Mouse (Mus musculus) heart, embryonic 13.5 days (tissue): ENCODE results near the gene Cdr2l. TPM values are rescaled to one million over a fixed set of nuclear protein-coding genes. Genes with fewer than 3 reads are reported as not detected.
A peak's percentile ranks its signal among the peaks of the same experiment; 100 is the strongest.

Experiments
- ATAC-seq: fragments of 200-750 bp; cut with Nextera tagmentation; 2 replicates; pipeline ENCODE4 v1.8.0; 2017; ENCODE audit warnings: moderate TSS enrichment; ENCODE audit not compliant: insufficient number of reproducible peaks, low FRiP score, low TSS enrichment; ENCODE audit errors: extremely low read depth
- H3K27ac ChIP-seq: fragments of 300-500 bp; sonication (generic); replicated peaks from 2 replicates; pipeline ENCODE4 v1.5.1; 2015; ENCODE audit warnings: moderate library complexity, mild to moderate bottlenecking, inconsistent platforms
- H3K27me3 ChIP-seq: fragments of 300-500 bp; sonication (generic); replicated peaks from 2 replicates; pipeline ENCODE4 v1.6.1; 2015; ENCODE audit warnings: mild to moderate bottlenecking, inconsistent platforms
- H3K36me3 ChIP-seq: fragments of 300-500 bp; sonication (generic); 2 replicates; pipeline ENCODE4 v1.6.1; 2015; ENCODE audit warnings: mild to moderate bottlenecking, inconsistent platforms
- H3K4me1 ChIP-seq: fragments of 300-500 bp; sonication (generic); 2 replicates; pipeline ENCODE4 v1.6.1; 2015; ENCODE audit warnings: inconsistent platforms
- H3K4me2 ChIP-seq: fragments of 300-500 bp; sonication (generic); 2 replicates; pipeline ENCODE4 v1.6.1; 2015; ENCODE audit warnings: inconsistent platforms, mild to moderate bottlenecking, moderate library complexity
- H3K4me3 ChIP-seq: fragments of 300-500 bp; sonication (generic); 2 replicates; pipeline ENCODE4 v1.5.1; 2015; ENCODE audit warnings: moderate library complexity, mild to moderate bottlenecking, inconsistent platforms
- H3K9ac ChIP-seq: fragments of 300-500 bp; sonication (generic); 2 replicates; pipeline ENCODE4 v1.6.1; 2015; ENCODE audit warnings: inconsistent platforms, mild to moderate bottlenecking, moderate library complexity
- H3K9me3 ChIP-seq: fragments of 300-500 bp; sonication (generic); 2 replicates; pipeline ENCODE4 v1.6.1; 2016; ENCODE audit warnings: inconsistent platforms
- WGBS: fragments of 180-500 bp; shearing (Covaris S2); methylation state at CpG from one replicate; pipeline ENCODE4 v1.1.7; 2015; ENCODE audit warnings: mixed read lengths; 5-methylcytosine and 5-hydroxymethylcytosine counted together
- polyA plus RNA-seq: library from polyadenylated mRNA; unstranded; fragments of >200 nt; fragmentation: Nextera tagmentation; extraction: Ambion mirVana; gene quantifications from 2 replicates; pipeline ENCODE4 v1.2.1, GENCODE M21; 2015

The Cdr2l gene
- polyA plus RNA-seq, 1 experiment from 2014 or later, result 7.4 TPM

DNA sequence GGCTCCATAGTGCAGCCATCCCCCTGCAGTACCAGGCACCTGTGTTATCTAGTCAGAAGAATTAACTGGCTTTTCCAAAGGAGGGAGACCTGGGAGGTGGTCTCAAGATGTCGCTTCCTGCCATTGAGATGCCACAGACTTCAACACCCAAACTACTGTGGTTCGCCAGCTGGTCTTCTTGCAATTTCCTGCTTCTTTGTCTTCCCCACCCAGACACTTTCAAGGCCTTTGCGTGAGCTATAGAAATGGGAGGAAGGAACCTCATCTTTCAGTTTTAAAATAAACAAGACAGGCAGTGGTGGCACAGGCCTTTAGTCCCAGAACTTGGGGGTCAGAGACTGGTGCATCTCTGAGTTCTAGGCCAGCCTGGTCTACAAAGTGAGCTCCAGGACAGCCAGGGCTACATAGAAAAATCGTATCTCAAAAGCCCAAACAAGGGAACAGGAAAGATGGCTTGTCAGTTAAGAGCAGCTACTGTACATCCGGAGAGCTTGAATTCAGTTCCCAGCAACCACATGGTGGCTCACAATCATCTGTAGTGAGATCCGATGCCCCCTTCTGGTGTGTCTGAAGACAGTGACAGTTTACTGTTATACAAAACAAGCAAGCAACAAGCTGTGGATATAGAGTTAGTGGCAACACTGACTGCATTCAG lies 26.7 kb downstream of the Cdr2l start:
- peaks cover 28% of the 10 kb centered on the region for H3K4me1 ChIP-seq
- H3K4me3 ChIP-seq, result no peak overlapping the region
- no peaks in the 10 kb centered on the region for H3K9me3 ChIP-seq
- no peak overlapping the region for H3K4me2 ChIP-seq
- no peak for ATAC-seq
- peaks cover 58% of the 10 kb centered on the region for H3K36me3 ChIP-seq
- no peak overlapping the region for H3K9ac ChIP-seq
- 74% methylated on average over 6 of the region's 6 CpGs for WGBS
- no peaks in the 10 kb centered on the region for H3K27me3 ChIP-seq
- peak overlapping the region; percentile 33 for H3K27ac ChIP-seq

DNA sequence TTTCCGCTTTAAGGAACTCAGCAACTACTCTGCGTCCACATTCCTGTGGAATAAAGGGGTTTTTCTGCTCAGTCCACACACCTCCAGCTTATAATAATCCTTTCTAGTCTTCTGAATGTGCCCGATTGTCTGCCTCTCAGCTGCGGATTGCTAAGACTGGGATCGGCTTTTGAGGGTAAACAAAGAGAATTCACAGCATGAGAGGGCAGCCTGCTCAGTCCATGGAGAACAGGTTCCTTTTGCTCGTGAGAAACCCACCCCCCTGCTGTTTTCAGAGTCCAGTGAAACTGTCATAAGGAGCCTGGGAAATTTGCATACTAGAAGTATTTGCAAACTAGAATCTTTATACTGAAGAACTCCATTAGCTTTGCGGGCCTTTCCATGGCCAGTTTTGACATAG lies 27.8 kb downstream of the Cdr2l start:
- no peaks in the 10 kb centered on the region for H3K9me3 ChIP-seq
- no peak for ATAC-seq
- H3K9ac ChIP-seq, result no peak overlapping the region
- H3K4me2 ChIP-seq, result no peak overlapping the region
- no peak overlapping the region for H3K4me3 ChIP-seq
- WGBS, result 86% methylated on average over 7 of the region's 7 CpGs
- no peak overlapping the region for H3K27ac ChIP-seq
- H3K4me1 ChIP-seq, result peaks cover 30% of the 10 kb centered on the region
- H3K36me3 ChIP-seq, result peaks cover 59% of the 10 kb centered on the region
- no peaks in the 10 kb centered on the region for H3K27me3 ChIP-seq

- peak within 1 kb of the TSS; percentile 96 for H3K4me3 ChIP-seq
- no peaks in the 10 kb centered on the region for H3K9me3 ChIP-seq
- H3K27me3 ChIP-seq, result no peaks in the 10 kb centered on the region
- peaks cover 64% of the 10 kb centered on the region for H3K4me1 ChIP-seq
- under 1% methylated on average over 53 of the region's 56 CpGs for WGBS
- H3K36me3 ChIP-seq, result peaks cover 59% of the 10 kb centered on the region
- ATAC-seq, result peak; percentile 97
- H3K9ac ChIP-seq, result peak within 1 kb of the TSS; percentile 98
- H3K4me2 ChIP-seq, result peak within 1 kb of the TSS; percentile 96
- H3K27ac ChIP-seq, result peak within 1 kb of the TSS; percentile 93
These were observed 38.0 kb downstream of the Cdr2l start, which contains the start of the genes Atp5h and Kctd2 for GRCm38 (mm10) chr11:115419531-115420237. Atp5h (minus strand) TSS chr11:115419962. Kctd2 (plus strand) TSS chr11:115420128.

- H3K4me3 ChIP-seq, result peak overlapping the region; percentile 96
- H3K4me1 ChIP-seq, result peaks cover 55% of the 10 kb centered on the region
- H3K27me3 ChIP-seq, result no peaks in the 10 kb centered on the region
- 1% methylated on average over 45 of the region's 45 CpGs for WGBS
- H3K9me3 ChIP-seq, result no peaks in the 10 kb centered on the region
- H3K36me3 ChIP-seq, result peaks cover 59% of the 10 kb centered on the region
- peak overlapping the region; percentile 96 for H3K4me2 ChIP-seq
- peak; percentile 53 for ATAC-seq
- H3K27ac ChIP-seq, result peak overlapping the region; percentile 93
- H3K9ac ChIP-seq, result peak overlapping the region; percentile 98
These were observed 38.8 kb downstream of the Cdr2l start for GRCm38 (mm10) chr11:115420336-115421190.

DNA sequence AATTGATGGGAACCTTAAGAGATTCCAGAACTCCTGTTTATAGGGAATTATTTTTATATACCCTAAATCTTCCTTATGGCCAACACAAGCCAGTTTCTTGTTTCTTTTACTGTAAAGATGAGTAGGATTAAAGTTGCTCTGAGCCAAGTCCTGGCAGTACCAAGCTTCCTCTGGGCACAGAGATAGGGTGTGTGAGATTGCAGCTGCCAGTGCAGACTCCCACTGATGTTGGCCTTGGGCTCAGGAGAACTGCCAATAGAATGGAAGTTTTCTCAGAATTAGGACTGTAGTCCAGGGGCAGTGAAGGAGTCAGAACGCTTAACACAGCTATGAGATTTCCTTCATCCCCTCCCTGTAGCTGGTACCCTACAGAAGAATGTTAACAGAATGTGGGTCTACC lies 39.6 kb downstream of the Cdr2l start:
- no peaks in the 10 kb centered on the region for H3K27me3 ChIP-seq
- H3K36me3 ChIP-seq, result peaks cover 59% of the 10 kb centered on the region
- H3K4me2 ChIP-seq, result peak overlapping the region; percentile 96
- H3K27ac ChIP-seq, result peak overlapping the region; percentile 93; the same call in 1 of the 2 replicates
- peak overlapping the region; percentile 96 for H3K4me3 ChIP-seq
- no peaks in the 10 kb centered on the region for H3K9me3 ChIP-seq
- WGBS, result 60% methylated on average over 1 of the region's 1 CpGs
- H3K9ac ChIP-seq, result peak overlapping the region; percentile 98
- no peak for ATAC-seq
- peaks cover 48% of the 10 kb centered on the region for H3K4me1 ChIP-seq

- no peak overlapping the region for H3K4me3 ChIP-seq
- H3K36me3 ChIP-seq, result peaks cover 59% of the 10 kb centered on the region
- peaks cover 41% of the 10 kb centered on the region for H3K4me1 ChIP-seq
- WGBS, result 87% methylated on average over 16 of the region's 16 CpGs
- H3K27ac ChIP-seq, result no peak overlapping the region
- no peak for ATAC-seq
- 0 out of 2 replicates have a peak overlapping the region, but pooled peaks have one; percentile 17 for H3K9ac ChIP-seq
- H3K4me2 ChIP-seq, result no peak overlapping the region
- no peaks in the 10 kb centered on the region for H3K27me3 ChIP-seq
- no peaks in the 10 kb centered on the region for H3K9me3 ChIP-seq
These were observed 40.3 kb downstream of the Cdr2l start for GRCm38 (mm10) chr11:115421972-115422371.

DNA sequence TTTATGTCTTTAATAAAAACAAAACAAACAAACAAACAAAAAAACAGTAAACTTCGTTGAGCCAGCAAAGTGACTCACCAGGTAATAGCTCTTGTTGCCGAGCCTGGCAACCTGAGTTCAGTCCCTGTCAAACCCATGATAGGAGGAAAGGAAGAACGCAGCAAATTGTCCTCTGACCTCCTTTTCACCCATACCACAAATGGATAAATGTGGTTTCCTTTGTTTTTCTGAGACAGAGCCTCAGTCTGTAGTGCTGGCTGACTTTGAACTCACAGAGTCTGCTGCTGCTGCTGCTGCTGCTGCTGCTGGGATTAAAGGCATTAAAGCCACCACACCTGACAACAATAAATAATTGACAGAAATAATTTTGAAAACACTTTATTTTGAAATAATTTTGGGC lies 41.4 kb downstream of the Cdr2l start:
- 76% methylated on average over 3 of the region's 3 CpGs for WGBS
- no peaks in the 10 kb centered on the region for H3K27me3 ChIP-seq
- no peak overlapping the region for H3K4me3 ChIP-seq
- peaks cover 40% of the 10 kb centered on the region for H3K4me1 ChIP-seq
- no peak overlapping the region for H3K4me2 ChIP-seq
- H3K9ac ChIP-seq, result no peak overlapping the region
- H3K36me3 ChIP-seq, result peaks cover 56% of the 10 kb centered on the region
- no peak overlapping the region for H3K27ac ChIP-seq
- no peaks in the 10 kb centered on the region for H3K9me3 ChIP-seq
- ATAC-seq, result no peak

- no peaks in the 10 kb centered on the region for H3K27me3 ChIP-seq
- H3K4me2 ChIP-seq, result no peak overlapping the region
- H3K9me3 ChIP-seq, result no peaks in the 10 kb centered on the region
- WGBS, result 71% methylated on average over 7 of the region's 7 CpGs
- no peak for ATAC-seq
- no peak overlapping the region for H3K27ac ChIP-seq
- peaks cover 66% of the 10 kb centered on the region for H3K36me3 ChIP-seq
- no peak overlapping the region for H3K9ac ChIP-seq
- no peak overlapping the region for H3K4me3 ChIP-seq
- peaks cover 34% of the 10 kb centered on the region for H3K4me1 ChIP-seq
These were observed 43.0 kb downstream of the Cdr2l start for GRCm38 (mm10) chr11:115424666-115425065.

DNA sequence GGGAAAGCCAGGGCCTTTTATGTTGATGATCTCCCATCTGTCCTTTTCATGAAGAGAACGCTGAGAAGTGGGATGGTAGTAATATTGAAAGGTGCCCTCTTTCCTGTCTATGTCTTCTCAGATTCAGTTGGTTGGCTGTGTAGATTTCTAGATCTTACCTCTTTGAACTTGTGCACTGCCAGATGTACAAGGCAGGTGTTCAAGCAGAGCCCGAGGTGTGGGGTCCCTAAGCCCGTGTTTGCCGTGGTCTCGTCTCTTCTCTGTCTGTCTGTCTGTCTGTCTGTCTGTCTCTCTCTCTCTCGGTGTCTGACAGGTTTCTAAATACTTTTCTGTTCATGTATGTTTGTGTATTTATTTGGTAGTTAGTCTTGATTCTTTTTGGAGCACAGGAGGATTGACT lies 44.0 kb downstream of the Cdr2l start:
- Histone ChIP-seq H3K27ac (no peak overlapping the region), H3K4me3 (no peak overlapping the region), H3K9me3 (no peaks in the 10 kb centered on the region), H3K27me3 (no peaks in the 10 kb centered on the region), H3K4me2 (no peak overlapping the region), H3K4me1 (peaks cover 32% of the 10 kb centered on the region), H3K36me3 (peaks cover 77% of the 10 kb centered on the region), H3K9ac (no peak overlapping the region)
- 88% methylated on average over 6 of the region's 6 CpGs for WGBS
- no peak for ATAC-seq

- Histone ChIP-seq H3K4me3 (no peak overlapping the region; the same call in 1 of the 2 replicates), H3K27me3 (no peaks in the 10 kb centered on the region), H3K9me3 (no peaks in the 10 kb centered on the region), H3K9ac (peak overlapping the region; percentile 63), H3K4me1 (peaks cover 15% of the 10 kb centered on the region), H3K4me2 (peak overlapping the region; percentile 40), H3K27ac (peak overlapping the region; percentile 68), H3K36me3 (peaks cover 88% of the 10 kb centered on the region)
- WGBS, result 33% methylated on average over 20 of the region's 20 CpGs
- no peak for ATAC-seq
These were observed 46.0 kb downstream of the Cdr2l start for GRCm38 (mm10) chr11:115427482-115428331.
